Mouse (Mus musculus) hindbrain, embryonic 11.5 days (tissue): Measurements from ENCODE around the gene Ripk4. TPM values are rescaled to one million over a fixed set of nuclear protein-coding genes. Genes with fewer than 3 reads are reported as not detected.

Source experiments
- ATAC-seq: fragments of 200-750 bp; cut with Nextera tagmentation; 2 replicates; pipeline ENCODE4 v1.8.0; 2017; ENCODE audit warnings: mild to moderate bottlenecking, moderate TSS enrichment, moderate library complexity; ENCODE audit not compliant: low FRiP score
- DNase-seq: peaks from one replicate; pipeline ENCODE4 v3.0.0-alpha.2; 2015; ENCODE audit warnings: low spot score
- H3K27ac ChIP-seq: fragments of 300-500 bp; sonication (generic); 2 replicates; pipeline ENCODE4 v1.5.1; 2014; ENCODE audit warnings: mild to moderate bottlenecking, low read depth, low read length
- H3K27me3 ChIP-seq: fragments of 300-500 bp; sonication (generic); 2 replicates; pipeline ENCODE4 v1.6.1; 2014; ENCODE audit warnings: mild to moderate bottlenecking, low read length, moderate library complexity, mixed read lengths; ENCODE audit not compliant: control insufficient read depth, insufficient read depth
- H3K36me3 ChIP-seq: fragments of 300-500 bp; sonication (generic); 2 replicates; pipeline ENCODE4 v1.6.1; 2014; ENCODE audit warnings: mild to moderate bottlenecking, low read length, moderate library complexity, mixed read lengths; ENCODE audit not compliant: control insufficient read depth, insufficient read depth
- H3K4me1 ChIP-seq: fragments of 300-500 bp; sonication (generic); replicated peaks from 2 replicates; pipeline ENCODE4 v1.6.1; 2014; ENCODE audit warnings: low read length, mixed read lengths; ENCODE audit not compliant: control insufficient read depth, insufficient read depth
- H3K4me2 ChIP-seq: fragments of 300-500 bp; sonication (generic); replicated peaks from 2 replicates; pipeline ENCODE4 v1.6.1; 2014; ENCODE audit warnings: mild to moderate bottlenecking, low read depth, low read length
- H3K4me3 ChIP-seq: fragments of 300-500 bp; sonication (generic); 2 replicates; pipeline ENCODE4 v1.5.1; 2014; ENCODE audit warnings: low read depth, low read length
- H3K9ac ChIP-seq: fragments of 300-500 bp; sonication (generic); 2 replicates; pipeline ENCODE4 v1.6.1; 2014; ENCODE audit warnings: low read depth, low read length
- H3K9me3 ChIP-seq: fragments of 300-500 bp; sonication (generic); 2 replicates; pipeline ENCODE4 v1.6.1; 2016; ENCODE audit warnings: low read length; ENCODE audit not compliant: control insufficient read depth
- WGBS: fragments of 180-500 bp; shearing (Covaris S2); extraction: QIAGEN DNeasy Blood & Tissue Kit; methylation state at CpG from one replicate; pipeline ENCODE4 v1.1.7; 2014; 5-methylcytosine and 5-hydroxymethylcytosine counted together
- polyA plus RNA-seq: library from polyadenylated mRNA; unstranded; fragments of >200 nt; fragmentation: Nextera tagmentation; extraction: Ambion mirVana; gene quantifications from 2 replicates; pipeline ENCODE4 v1.2.1, GENCODE M21; 2014

Ripk4 gene
- polyA plus RNA-seq, 1 experiment from 2014 or later = 1.3 TPM

GRCm38 (mm10) chr16:97719392-97719983 is 44.1 kb downstream of the Ripk4 start:
- Histone ChIP-seq H3K27ac (no peak overlapping the region), H3K9ac (no peak overlapping the region), H3K27me3 (no peaks in the 10 kb centered on the region), H3K36me3 (no peaks in the 10 kb centered on the region), H3K4me2 (no peak overlapping the region), H3K4me3 (no peak overlapping the region), H3K4me1 (no peaks in the 10 kb centered on the region), H3K9me3 (no peaks in the 10 kb centered on the region)
- ATAC-seq = no peak
- no peak for DNase-seq

GRCm38 (mm10) chr16:97716567-97716966 is 47.0 kb downstream of the Ripk4 start:
- Histone ChIP-seq H3K4me3 (no peak overlapping the region), H3K27me3 (no peaks in the 10 kb centered on the region), H3K4me1 (no peaks in the 10 kb centered on the region), H3K9ac (no peak overlapping the region), H3K4me2 (no peak overlapping the region), H3K27ac (no peak overlapping the region), H3K9me3 (no peaks in the 10 kb centered on the region), H3K36me3 (no peaks in the 10 kb centered on the region)
- 82% methylated on average over 6 of the region's 6 CpGs for WGBS
- no peak for ATAC-seq
- DNase-seq = no peak

GRCm38 (mm10) chr16:97712129-97712528 is 51.5 kb downstream of the Ripk4 start:
- Histone ChIP-seq H3K27ac (no peak overlapping the region), H3K4me2 (no peak overlapping the region), H3K9me3 (no peaks in the 10 kb centered on the region), H3K4me3 (no peak overlapping the region), H3K4me1 (no peaks in the 10 kb centered on the region), H3K27me3 (no peaks in the 10 kb centered on the region), H3K36me3 (no peaks in the 10 kb centered on the region), H3K9ac (no peak overlapping the region)
- no peak for ATAC-seq
- DNase-seq = no peak

GRCm38 (mm10) chr16:97701871-97702270 is 61.7 kb downstream of the Ripk4 start:
- no peak overlapping the region for H3K27ac ChIP-seq
- H3K4me1 ChIP-seq = no peaks in the 10 kb centered on the region
- no peaks in the 10 kb centered on the region for H3K9me3 ChIP-seq
- H3K36me3 ChIP-seq = no peaks in the 10 kb centered on the region
- no peak overlapping the region for H3K4me3 ChIP-seq
- no peak overlapping the region for H3K9ac ChIP-seq
- WGBS = 79% methylated on average over 1 of the region's 1 CpGs
- H3K4me2 ChIP-seq = no peak overlapping the region
- ATAC-seq (no peak), DNase-seq (no peak)
- H3K27me3 ChIP-seq = no peaks in the 10 kb centered on the region

- Histone ChIP-seq H3K4me2 (no peak overlapping the region), H3K4me1 (no peaks in the 10 kb centered on the region), H3K4me3 (no peak overlapping the region), H3K27me3 (no peaks in the 10 kb centered on the region), H3K9ac (no peak overlapping the region), H3K9me3 (no peaks in the 10 kb centered on the region), H3K36me3 (no peaks in the 10 kb centered on the region), H3K27ac (no peak overlapping the region)
- DNase-seq = no peak
- no peak for ATAC-seq
- 41% methylated on average over 1 of the region's 1 CpGs for WGBS
Observed at GRCm38 (mm10) chr16:97697769-97698168, 65.8 kb downstream of the Ripk4 start.

- no peak overlapping the region for H3K4me2 ChIP-seq
- no peaks in the 10 kb centered on the region for H3K9me3 ChIP-seq
- H3K9ac ChIP-seq = no peak overlapping the region
- ATAC-seq (no peak), DNase-seq (no peak)
- no peaks in the 10 kb centered on the region for H3K36me3 ChIP-seq
- 82% methylated on average over 4 of the region's 4 CpGs for WGBS
- no peaks in the 10 kb centered on the region for H3K4me1 ChIP-seq
- H3K4me3 ChIP-seq = no peak overlapping the region
- no peaks in the 10 kb centered on the region for H3K27me3 ChIP-seq
- no peak overlapping the region for H3K27ac ChIP-seq
Observed at GRCm38 (mm10) chr16:97695709-97696108, 67.9 kb downstream of the Ripk4 start.

Other genes with a start within 250 kb of the Ripk4 start
- not detected in 2 replicates for gene Fam3b, start 249.0 kb downstream of the Ripk4 start, polyA plus RNA-seq
- gene Tmprss2, start 152.6 kb downstream of the Ripk4 start, polyA plus RNA-seq = 0.19 and 0.39 TPM in 2 replicates
- gene Prdm15, start 88.1 kb upstream of the Ripk4 start, polyA plus RNA-seq = 11.7 TPM in 2 replicates
- gene C2cd2, start 198.8 kb upstream of the Ripk4 start, polyA plus RNA-seq = 14.3 and 15.2 TPM in 2 replicates
- 14.0 and 15.6 TPM in 2 replicates for gene Zbtb21, start 198.8 kb upstream of the Ripk4 start, polyA plus RNA-seq
- 19.6 and 23.4 TPM in 2 replicates for gene B230307C23Rik, start 233.5 kb upstream of the Ripk4 start, polyA plus RNA-seq